Mouse (Mus musculus): ENCODE results near the gene H2-T3.
"Not testable (repeated sequence)": the region's sequence is repeated elsewhere in the genome, so short reads cannot be mapped to it uniquely, and the experiment has no call there.

Gene H2-T3

GRCm38 (mm10) chr17:36178938-36179337, 11.1 kb downstream of the H2-T3 start:
- peak; percentile 55 for DNase-seq (ENCODE audit: extremely low spot score, low spot score)

DNA sequence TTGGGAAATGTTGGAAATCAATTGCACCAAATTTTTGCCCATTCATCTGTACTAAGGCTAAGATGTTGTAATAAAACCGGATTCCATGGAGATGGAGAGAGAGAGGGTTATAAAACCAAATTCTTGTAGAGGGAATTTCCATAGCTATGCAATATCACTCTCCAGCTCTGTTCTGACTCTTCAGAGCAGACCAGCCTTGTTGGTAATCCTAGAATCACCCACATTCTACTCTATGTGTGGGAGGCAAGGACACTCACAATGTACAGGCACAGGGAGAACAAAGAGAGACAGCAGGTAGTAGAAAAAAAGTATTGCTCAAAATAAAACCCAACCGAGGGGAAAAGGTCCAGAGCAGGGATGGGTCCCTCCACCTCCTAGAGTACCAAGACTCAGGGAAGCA, 14.0 kb downstream of the H2-T3 start:
- DNase-seq (ENCODE audit: extremely low spot score, low spot score): not testable (repeated sequence)

GRCm38 (mm10) chr17:36170287-36170814, 19.7 kb downstream of the H2-T3 start:
- no peak for DNase-seq (ENCODE audit: extremely low spot score, low spot score)

GRCm38 (mm10) chr17:36169753-36170152, 20.3 kb downstream of the H2-T3 start:
- no peak for DNase-seq (ENCODE audit: extremely low spot score, low spot score)

DNA sequence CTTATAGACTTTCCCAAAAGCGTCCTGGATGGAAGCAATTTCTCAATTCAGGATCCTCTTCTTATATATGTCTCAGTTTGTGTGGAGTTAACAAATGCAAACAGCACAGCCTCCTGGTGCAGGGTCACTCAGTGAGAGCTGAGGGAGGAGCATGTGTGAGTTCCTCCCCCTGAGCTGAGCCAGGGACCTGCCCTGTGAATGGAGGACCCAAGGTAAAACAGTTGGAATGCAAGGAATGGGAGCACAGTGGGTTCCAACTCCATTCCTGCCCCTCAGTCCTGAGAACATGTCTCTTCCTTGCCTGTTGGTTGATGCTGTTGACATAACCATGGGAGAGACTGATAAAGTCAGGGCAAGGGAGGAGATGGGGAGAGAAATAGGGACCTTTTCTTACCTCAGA, 21.0 kb downstream of the H2-T3 start:
- not testable (repeated sequence) for DNase-seq (ENCODE audit: extremely low spot score, low spot score)

GRCm38 (mm10) chr17:36168039-36168652, 21.9 kb downstream of the H2-T3 start, which contains the start of gene Gm8909:
Gm8909 (minus strand) TSS chr17:36168537.
- DNase-seq (ENCODE audit: extremely low spot score, low spot score): peak; percentile 40

DNA sequence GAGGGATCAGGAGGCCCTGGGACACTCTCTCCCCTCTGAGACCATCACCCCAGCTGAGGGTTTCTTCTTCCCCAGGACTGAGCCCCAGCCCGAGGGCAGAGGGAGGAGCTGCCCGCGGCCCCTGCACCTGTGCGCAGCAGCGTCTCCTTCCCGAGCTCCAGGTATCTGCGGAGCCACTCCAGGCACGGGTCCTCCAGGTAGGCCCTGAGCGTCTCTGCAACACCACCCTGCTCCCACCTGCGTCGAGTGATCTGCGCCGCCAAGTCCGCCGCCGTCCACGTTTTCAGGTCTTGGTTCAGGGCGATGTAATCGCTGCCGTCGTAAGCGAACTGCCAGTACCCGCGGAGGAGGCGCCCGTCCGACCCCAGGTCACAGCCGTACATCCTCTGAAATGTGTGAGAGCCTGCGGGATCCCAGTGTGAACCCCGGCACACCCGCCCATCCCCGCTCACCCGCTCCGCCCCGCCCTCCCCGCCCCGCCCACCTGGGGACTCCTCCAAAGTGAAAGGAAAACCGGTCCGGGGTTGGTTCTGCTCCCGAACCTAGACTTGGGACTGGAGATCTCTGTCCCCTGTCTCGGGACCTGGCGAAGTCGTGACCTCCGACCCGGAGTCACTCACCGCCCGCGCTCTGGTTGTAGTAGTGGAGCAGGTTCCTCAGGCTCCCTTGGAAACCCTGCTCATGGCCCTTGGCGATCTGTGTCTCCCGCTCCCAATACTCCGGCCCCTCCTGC, 22.6 kb downstream of the H2-T3 start:
- peak; percentile 32 for DNase-seq (ENCODE audit: extremely low spot score, low spot score)

GRCm38 (mm10) chr17:36166901-36167300, 23.2 kb downstream of the H2-T3 start:
- DNase-seq (ENCODE audit: extremely low spot score, low spot score): peak; percentile 29

DNA sequence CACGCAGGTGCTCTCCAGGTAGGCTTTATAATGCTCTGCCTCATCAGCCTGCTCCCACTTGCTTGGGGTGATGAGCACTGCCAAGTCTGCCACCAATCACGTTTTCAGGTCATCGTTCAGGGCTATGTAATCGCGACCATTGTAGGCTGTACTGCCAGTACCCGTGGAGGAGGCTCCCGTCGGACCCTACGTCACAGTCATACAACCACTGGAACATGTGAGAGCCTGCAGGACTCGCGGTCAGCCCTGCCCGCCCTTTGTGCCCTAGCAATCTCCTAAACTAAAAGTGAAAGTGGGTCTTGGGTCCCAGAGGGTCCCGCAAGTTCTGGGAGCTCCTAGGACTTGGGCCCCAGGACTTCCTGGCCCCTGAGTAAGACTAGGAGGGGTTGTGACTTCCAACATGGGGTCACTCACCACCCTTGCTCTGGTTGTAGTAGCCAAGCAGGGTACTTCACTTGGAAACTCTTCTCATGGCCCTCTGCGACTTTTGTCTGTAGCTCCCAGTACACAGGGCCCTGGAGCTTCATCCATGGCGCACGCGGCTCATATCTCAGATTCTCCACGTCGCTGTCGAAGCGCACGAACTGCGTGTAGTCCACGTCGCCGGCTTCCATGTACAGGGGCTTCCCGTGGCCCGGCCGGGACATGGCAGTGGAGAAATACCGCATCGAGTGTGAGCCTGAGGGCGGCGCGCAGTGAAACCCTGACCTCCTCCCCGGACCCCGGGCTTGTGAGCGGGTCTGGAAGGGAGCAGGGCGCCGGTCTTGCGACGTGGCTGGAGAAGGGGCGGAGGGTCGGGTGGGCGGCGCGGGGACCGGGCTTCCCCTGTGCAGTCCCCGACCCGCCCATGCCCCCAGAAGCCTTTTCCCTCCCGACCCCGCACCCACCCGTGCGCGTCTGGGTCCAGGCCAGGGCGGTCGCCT, 28.7 kb downstream of the H2-T3 start:
- peak; percentile 40 for DNase-seq (ENCODE audit: extremely low spot score, low spot score)

DNA sequence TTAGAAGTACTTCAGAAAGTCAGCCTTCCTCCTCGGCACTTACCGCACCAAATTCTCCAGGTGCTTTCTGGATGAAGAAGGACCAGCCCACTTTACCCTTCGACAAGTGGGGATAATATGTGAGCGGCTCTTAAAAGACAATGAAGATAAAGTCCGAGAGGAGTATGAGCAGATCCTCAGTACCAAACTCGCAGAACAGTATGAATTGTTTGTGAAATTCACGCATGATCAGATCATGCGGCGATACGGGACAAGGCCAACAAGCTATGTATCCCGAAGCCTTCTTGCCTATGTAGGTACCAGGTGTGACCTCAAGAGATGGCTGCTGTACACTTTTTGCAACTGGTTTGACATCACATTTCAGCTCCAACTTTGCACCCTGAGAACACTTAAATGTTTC, 31.8 kb downstream of the H2-T3 start:
- not testable (repeated sequence) for DNase-seq (ENCODE audit: extremely low spot score, low spot score)

- peak; percentile 58 for DNase-seq (ENCODE audit: extremely low spot score, low spot score)
Measured at GRCm38 (mm10) chr17:36157782-36158181, 32.3 kb downstream of the H2-T3 start.

GRCm38 (mm10) chr17:36154271-36155149, 35.6 kb downstream of the H2-T3 start:
- DNase-seq (ENCODE audit: extremely low spot score, low spot score): no peak

DNA sequence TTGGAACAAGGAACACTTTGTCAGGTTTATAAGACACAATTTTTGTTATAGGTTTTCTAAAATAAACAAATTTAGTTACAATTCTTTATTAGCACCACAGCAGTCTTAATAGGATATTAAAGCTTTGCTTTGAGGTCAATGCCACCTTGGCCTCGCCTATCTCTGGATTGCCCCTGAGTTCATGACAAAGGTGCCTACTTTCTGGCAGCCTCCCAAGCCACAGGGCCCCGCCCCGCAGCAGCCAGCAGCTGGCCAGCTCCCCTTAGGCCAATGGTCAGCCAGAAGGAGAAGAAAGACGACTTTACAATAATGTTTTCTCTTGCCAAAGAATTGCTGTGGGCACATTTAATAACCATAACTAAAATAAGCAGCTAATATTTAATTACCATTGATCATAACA, 38.9 kb downstream of the H2-T3 start:
- not testable (repeated sequence) for DNase-seq (ENCODE audit: extremely low spot score, low spot score)

DNA sequence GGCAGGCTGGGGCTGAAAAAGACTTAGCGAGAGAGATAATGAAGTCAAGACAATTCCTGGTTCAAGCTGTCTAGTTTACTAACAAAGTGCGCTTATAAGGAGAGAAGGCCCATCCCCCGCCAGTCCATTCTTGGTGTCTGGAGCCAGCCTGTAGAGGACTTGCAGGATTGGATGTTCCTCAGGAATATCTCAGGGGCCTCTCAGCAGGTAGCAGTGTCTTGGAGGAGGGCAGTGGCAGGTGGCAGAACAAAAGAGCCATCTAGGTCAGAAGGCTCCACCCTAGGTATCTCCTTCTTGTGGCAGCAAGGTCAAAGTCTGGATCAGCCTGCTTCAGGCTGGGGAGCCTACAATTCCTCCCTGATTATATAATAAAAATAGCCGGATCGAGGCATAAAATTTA, 41.6 kb downstream of the H2-T3 start:
- DNase-seq (ENCODE audit: extremely low spot score, low spot score): not testable (repeated sequence)

DNA sequence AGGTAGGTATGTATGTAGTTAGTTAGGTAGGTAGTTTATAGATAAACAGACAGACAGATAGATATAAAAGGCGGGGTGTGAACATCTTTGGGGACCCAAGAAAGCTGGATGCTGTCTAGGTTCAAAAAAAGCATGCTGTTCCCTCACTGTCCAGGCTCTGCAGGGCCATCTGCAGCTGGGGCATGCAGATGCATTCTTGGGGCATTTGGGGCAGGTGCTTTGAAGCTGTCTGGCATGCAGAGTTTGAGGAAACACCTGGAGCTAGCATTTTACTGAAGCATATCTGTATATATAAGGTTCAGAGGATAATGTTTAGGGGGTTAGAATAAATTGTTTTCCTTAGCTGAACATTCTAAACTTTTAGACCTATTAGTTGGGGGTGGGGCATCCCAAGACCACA, 43.1 kb downstream of the H2-T3 start:
- not testable (repeated sequence) for DNase-seq (ENCODE audit: extremely low spot score, low spot score)

- DNase-seq (ENCODE audit: extremely low spot score, low spot score): not testable (repeated sequence)
Measured at GRCm38 (mm10) chr17:36145861-36146156, 44.3 kb downstream of the H2-T3 start.

DNA sequence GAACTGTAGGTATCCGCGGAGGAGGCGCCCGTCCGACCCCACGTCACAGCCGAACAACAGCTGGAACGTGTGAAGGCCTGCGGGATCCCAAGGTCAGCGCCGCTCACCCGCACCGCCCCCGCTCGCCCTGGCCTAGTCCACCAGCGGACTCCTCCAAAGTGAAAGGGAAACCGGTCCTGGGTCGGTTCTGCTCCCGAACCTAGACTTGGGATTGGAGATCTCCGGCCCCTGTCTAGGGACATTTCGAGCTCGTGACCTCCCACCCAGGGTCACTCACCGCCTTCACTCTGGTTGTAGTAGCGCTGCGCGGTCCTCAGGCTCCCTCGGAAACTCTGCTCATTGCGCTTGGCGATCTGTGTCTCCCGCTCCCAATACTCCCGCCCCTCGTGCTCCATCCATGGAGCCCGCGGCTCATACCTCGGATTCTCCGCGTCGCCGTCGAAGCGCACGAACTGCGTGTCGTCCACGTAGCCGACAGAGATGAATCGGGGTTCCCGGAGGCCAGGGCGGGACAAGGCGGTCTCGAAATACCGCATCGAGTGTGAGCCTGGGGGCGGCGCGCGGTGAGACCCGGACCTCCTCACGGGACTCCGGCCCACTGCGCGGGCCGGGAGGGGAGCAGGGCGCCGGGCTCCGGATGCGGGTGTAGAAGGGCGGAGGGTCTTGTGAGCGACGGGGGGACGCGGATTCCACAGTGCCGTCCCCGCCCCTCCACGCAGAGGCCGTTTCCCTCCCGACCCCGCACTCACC, 44.8 kb downstream of the H2-T3 start:
- no peak for DNase-seq (ENCODE audit: extremely low spot score, low spot score)

GRCm38 (mm10) chr17:36136299-36136848, 53.7 kb downstream of the H2-T3 start:
- DNase-seq (ENCODE audit: extremely low spot score, low spot score): not testable (repeated sequence)

Data from neural tube, embryonic 10.5 days (tissue).